22 mouse cellular contexts compared by ENCODE assay signal in genomic region chr11:90575491-90576048, GRCm38 (mm10).
DNase-seq lines count a peak whose midpoint lies in the region; ATAC-seq and TF ChIP-seq lines count a peak whose summit lies in the region.
"Had no signal": no experiment of that assay in that cellular context is flagged by ENCODE, and none has a peak within 500 bp of the region (broad histone marks: within the 10 kb centered on the region; RNA-seq: fewer than 3 reads in every experiment).

No protein-coding gene starts in this region.

- no peaks in the 10 kb centered on the region for H3K27me3 ChIP-seq in intestine, postnatal 0 days (replicated peaks; ENCODE audit: control insufficient read depth, insufficient read depth, low read length)
- no peaks in the 10 kb centered on the region for H3K27me3 ChIP-seq in intestine, embryonic 16.5 days (replicated peaks; ENCODE audit: control insufficient read depth, insufficient read depth, low read length)
- H3K27me3 ChIP-seq in lung, postnatal 0 days (replicated peaks; ENCODE audit: insufficient read depth, low read length), result no peaks in the 10 kb centered on the region
- no peaks in the 10 kb centered on the region for H3K27me3 ChIP-seq in embryonic facial prominence, embryonic 10.5 days (replicated peaks; ENCODE audit: low read depth, poor library complexity, severe bottlenecking)
- H3K27me3 ChIP-seq: forebrain, embryonic 12.5 days; heart, embryonic 12.5 days; liver, embryonic 13.5 days had no signal

- H3K4me3 ChIP-seq in intestine, postnatal 0 days (ENCODE audit: low read depth, low read length), result no peak overlapping the region
- H3K4me3 ChIP-seq in intestine, embryonic 16.5 days (ENCODE audit: low read length), result no peak overlapping the region
- H3K4me3 ChIP-seq in lung, postnatal 0 days (ENCODE audit: low read depth, low read length), result no peak overlapping the region
- H3K4me3 ChIP-seq in embryonic facial prominence, embryonic 10.5 days, result no peak overlapping the region
- H3K4me3 ChIP-seq: forebrain, embryonic 12.5 days; heart, embryonic 12.5 days; limb, embryonic 10.5 days; liver, embryonic 13.5 days had no signal

- no peak overlapping the region for H3K27ac ChIP-seq in intestine, postnatal 0 days (ENCODE audit: low read depth, low read length)
- H3K27ac ChIP-seq in intestine, embryonic 16.5 days (ENCODE audit: low read length), result no peak overlapping the region
- H3K27ac ChIP-seq in lung, postnatal 0 days (ENCODE audit: low read length), result no peak overlapping the region
- H3K27ac ChIP-seq in embryonic facial prominence, embryonic 10.5 days (replicated peaks), result no peak overlapping the region
- H3K27ac ChIP-seq: forebrain, embryonic 12.5 days; limb, embryonic 10.5 days; liver, embryonic 13.5 days; macrophage had no signal

- intact Hi-C loops in left cerebral cortex, postnatal 36 days (cut with DNase I), result no loop called here

- DNase-seq in lung, postnatal 0 days (ENCODE audit: low spot score), result no peak
- no peak for DNase-seq in lung, postnatal 4 days
- DNase-seq in ZHBTc4 (ENCODE audit: low read depth, low spot score), result peak; percentile 42
- DNase-seq in embryonic facial prominence, embryonic 10.5 days (ENCODE audit: low spot score), result no peak
- DNase-seq in left cerebral cortex, postnatal 36 days (ENCODE audit: low spot score in 2 of 2), result no peak
- DNase-seq: adrenal gland, postnatal 36 days; B cell, adult 2 months; cerebellum, adult 8-10 months; gastrocnemius, postnatal 14 days; heart, postnatal 36 days; kidney, adult 8-10 months; layer of hippocampus, postnatal 36 days; liver, embryonic 13.5 days; midbrain, embryonic 14.5 days; thymus, postnatal 36 days had no signal

- H3K4me1 ChIP-seq in intestine, postnatal 0 days (replicated peaks; ENCODE audit: control insufficient read depth, insufficient read depth, low read length), result no peaks in the 10 kb centered on the region
- peaks cover 5% of the 10 kb centered on the region; the same call in 1 of the 2 replicates for H3K4me1 ChIP-seq in intestine, embryonic 16.5 days (ENCODE audit: control insufficient read depth, insufficient read depth, low read length)
- H3K4me1 ChIP-seq in lung, postnatal 0 days (ENCODE audit: insufficient read depth, low read depth, low read length), result no peaks in the 10 kb centered on the region
- no peaks in the 10 kb centered on the region for H3K4me1 ChIP-seq in embryonic facial prominence, embryonic 10.5 days
- H3K4me1 ChIP-seq: forebrain, embryonic 12.5 days; limb, embryonic 10.5 days; liver, embryonic 13.5 days had no signal

- H3K9ac ChIP-seq in intestine, postnatal 0 days (ENCODE audit: low read depth, low read length), result no peak overlapping the region
- no peak overlapping the region for H3K9ac ChIP-seq in intestine, embryonic 16.5 days (ENCODE audit: low read depth, low read length)
- no peak overlapping the region for H3K9ac ChIP-seq in lung, postnatal 0 days (replicated peaks; ENCODE audit: low read depth)
- H3K9ac ChIP-seq: forebrain, embryonic 12.5 days; heart, embryonic 12.5 days; liver, embryonic 13.5 days had no signal

- H3K36me3 ChIP-seq in intestine, postnatal 0 days (ENCODE audit: control insufficient read depth, insufficient read depth), result no peaks in the 10 kb centered on the region
- H3K36me3 ChIP-seq in intestine, embryonic 16.5 days (ENCODE audit: control insufficient read depth, insufficient read depth, low read length), result no peaks in the 10 kb centered on the region
- H3K36me3 ChIP-seq in lung, postnatal 0 days (ENCODE audit: insufficient read depth, low read length), result no peaks in the 10 kb centered on the region
- peaks cover 54% of the 10 kb centered on the region for H3K36me3 ChIP-seq in embryonic facial prominence, embryonic 10.5 days (replicated peaks)

- TF ChIP-seq CTCF in intestine, postnatal 0 days (IDR thresholded peaks at IDR 0.05; ENCODE audit: low read depth), result peak; percentile 20
- TF ChIP-seq CTCF in lung, postnatal 0 days (IDR thresholded peaks at IDR 0.05), result peak; percentile 34

- no peaks in the 10 kb centered on the region for H3K9me3 ChIP-seq in intestine, postnatal 0 days (ENCODE audit: control insufficient read depth)
- no peaks in the 10 kb centered on the region for H3K9me3 ChIP-seq in intestine, embryonic 16.5 days (ENCODE audit: control insufficient read depth, low read length)
- H3K9me3 ChIP-seq in lung, postnatal 0 days (ENCODE audit: low read length), result no peaks in the 10 kb centered on the region
- H3K9me3 ChIP-seq in embryonic facial prominence, embryonic 10.5 days, result no peaks in the 10 kb centered on the region
- H3K9me3 ChIP-seq: forebrain, embryonic 12.5 days; heart, embryonic 12.5 days; limb, embryonic 10.5 days; liver, embryonic 13.5 days had no signal

- WGBS in intestine, postnatal 0 days, result 94% methylated on average over 7 of the region's 7 CpGs
- WGBS in intestine, embryonic 16.5 days, result 93% methylated on average over 7 of the region's 7 CpGs
- WGBS in lung, postnatal 0 days, result 90% methylated on average over 7 of the region's 7 CpGs
- WGBS in embryonic facial prominence, embryonic 10.5 days, result 94% methylated on average over 7 of the region's 7 CpGs

- no peak for ATAC-seq in intestine, postnatal 0 days
- no peak for ATAC-seq in intestine, embryonic 16.5 days
- no peak for ATAC-seq in lung, postnatal 0 days
- ATAC-seq: hindbrain, embryonic 16.5 days had no signal

- TF ChIP-seq EP300 in lung, postnatal 0 days (IDR thresholded peaks at IDR 0.05), result no peak

- no peak overlapping the region for H3K4me2 ChIP-seq in intestine, postnatal 0 days (replicated peaks; ENCODE audit: low read depth)
- no peak overlapping the region for H3K4me2 ChIP-seq in intestine, embryonic 16.5 days (ENCODE audit: low read depth, low read length)
- H3K4me2 ChIP-seq in lung, postnatal 0 days (replicated peaks; ENCODE audit: low read depth, low read length), result no peak overlapping the region
- H3K4me2 ChIP-seq: forebrain, embryonic 12.5 days; heart, embryonic 12.5 days; liver, embryonic 13.5 days had no signal
